Mouse (Mus musculus) liver, embryonic 14.5 days (tissue): Measurements from ENCODE around the gene Zfp771.

Source experiments
- CTCF ChIP-seq: IDR thresholded peaks from 2 replicates; pipeline ENCODE4 v1.5.1; 2016; ENCODE audit warnings: antibody characterized with exemption, low read depth, control low read depth
- EP300 ChIP-seq: IDR thresholded peaks from 2 replicates; pipeline ENCODE4 v1.6.1; 2016; ENCODE audit warnings: antibody characterized with exemption, low read depth

DNA sequence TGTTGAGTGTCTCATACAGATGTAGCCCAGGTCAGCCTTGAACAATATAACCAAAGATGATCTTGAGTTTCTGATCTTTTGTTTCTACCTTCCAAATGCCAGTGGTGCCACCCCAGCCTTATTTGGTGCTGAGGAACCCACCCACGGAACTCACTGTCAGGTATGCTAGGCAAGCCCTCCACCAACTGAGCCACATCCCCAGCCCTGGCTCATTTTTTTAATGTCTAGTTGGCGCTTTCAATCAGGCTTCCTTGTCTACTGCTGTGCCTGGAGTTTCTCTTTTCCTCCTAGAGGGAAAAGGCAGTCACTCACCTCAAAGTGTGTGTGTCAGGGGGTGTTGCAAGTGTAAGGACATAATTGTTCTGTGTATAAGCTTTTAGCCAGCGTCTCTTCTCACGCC lies 27.0 kb downstream of the Zfp771 start:
- no peak for TF ChIP-seq CTCF
- no peak for TF ChIP-seq EP300
